Mouse (Mus musculus) CH12.LX (cell line): ENCODE measurements at regions not wholly inside any gene's neighbourhood (a gene's known extent, or its start where the extent isn't known, plus 50 kb on each side); places are given as distances from the start of the nearest gene placed in this dataset.

ENCODE experiments used
- BHLHE40 ChIP-seq: IDR thresholded peaks from 2 replicates; pipeline ENCODE4 v1.6.1; 2011; ENCODE audit warnings: mild to moderate bottlenecking, low read depth, low read length, improper control_type of control experiment
- CHD2 ChIP-seq: IDR thresholded peaks from 2 replicates; pipeline ENCODE4 v1.6.1; 2011; ENCODE audit warnings: low read length, improper control_type of control experiment
- CTCF ChIP-seq, 2 experiments: IDR thresholded peaks in 1 of 2; conservative IDR thresholded peaks in 1 of 2; 2 replicates each; pipeline ENCODE4 v1.5.1; 2011 to 2012; ENCODE audit warnings: low read depth in 2 of 2, low read length in 2 of 2, improper control_type of control experiment in 1 of 2, inconsistent platforms in 1 of 2, mild to moderate bottlenecking in 1 of 2, moderate library complexity in 1 of 2
- ELF1 ChIP-seq: IDR thresholded peaks from 2 replicates; pipeline ENCODE4 v1.6.1; 2014; ENCODE audit warnings: low read depth, mild to moderate bottlenecking, inconsistent platforms, low read length, improper control_type of control experiment
- EP300 ChIP-seq: IDR thresholded peaks from 2 replicates; pipeline ENCODE4 v1.6.1; 2011; ENCODE audit warnings: low read length, improper control_type of control experiment
- KAT2A ChIP-seq: IDR thresholded peaks from 2 replicates; pipeline ENCODE4 v1.6.1; 2012; ENCODE audit warnings: low read length, improper control_type of control experiment, inconsistent platforms; ENCODE audit not compliant: insufficient replicate concordance
- MAX ChIP-seq: IDR thresholded peaks from 2 replicates; pipeline ENCODE4 v1.6.1; 2011; ENCODE audit warnings: low read length, improper control_type of control experiment
- NELFE ChIP-seq: IDR thresholded peaks from 2 replicates; pipeline ENCODE4 v1.6.1; 2011; ENCODE audit warnings: low read depth, low read length, improper control_type of control experiment
- POLR2A ChIP-seq: IDR thresholded peaks from 2 replicates; pipeline ENCODE4 v1.6.1; 2011; ENCODE audit warnings: low read depth, mild to moderate bottlenecking, improper control_type of control experiment, low read length
- POLR2AphosphoS2 ChIP-seq: IDR thresholded peaks from 2 replicates; pipeline ENCODE4 v1.6.1; 2011; ENCODE audit warnings: low read depth, low read length, improper control_type of control experiment
- ZMIZ1 ChIP-seq: IDR thresholded peaks from 2 replicates; pipeline ENCODE4 v1.6.1; 2012; ENCODE audit warnings: low read depth, mild to moderate bottlenecking, inconsistent platforms, low read length, improper control_type of control experiment

GRCm38 (mm10) chr2:180402851-180403459 lies 53.1 kb upstream of the Slco4a1 start:
- TF ChIP-seq CTCF (conservative IDR thresholded peaks at IDR 0.05 in 1 of 2, IDR thresholded peaks at IDR 0.05 in 1 of 2; ENCODE audit: low read depth in 2 of 2, low read length in 2 of 2), result no peak
- no peak for TF ChIP-seq ELF1
- no peak for TF ChIP-seq MAX
- no peak for TF ChIP-seq BHLHE40
- TF ChIP-seq CHD2, result no peak
- TF ChIP-seq POLR2A, result no peak
- no peak for TF ChIP-seq ZMIZ1
- no peak for TF ChIP-seq EP300
- TF ChIP-seq POLR2AphosphoS2, result no peak
- no peak for TF ChIP-seq NELFE
- no peak for TF ChIP-seq KAT2A
